Mouse (Mus musculus) frontal cortex, postnatal 14 days (tissue): Measurements from ENCODE around the gene Pla2g12b.

Source experiments
- DNase-seq, 2 experiments: peaks; one replicate each; pipeline ENCODE4 v3.0.0; 2022; ENCODE audit warnings: low spot score in 2 of 2

Pla2g12b gene

GRCm38 (mm10) chr10:59467297-59467696 lies 63.8 kb downstream of the Pla2g12b start:
- no peak for DNase-seq

- DNase-seq, result no peak
Observed at GRCm38 (mm10) chr10:59470451-59470850, 67.0 kb downstream of the Pla2g12b start.
